Mouse (Mus musculus) lung, adult 18-20 months (tissue): ENCODE results near the gene Psmd9.

Source experiments
- DNase-seq, 2 experiments: peaks; one replicate each; pipeline ENCODE4 v3.0.0; 2022; ENCODE audit warnings: mixed read lengths in 2 of 2

Gene Psmd9

GRCm38 (mm10) chr5:123169284-123169683 lies at the start of gene Psmd9:
Gene Psmd9, plus strand, starts transcription at chr5:123169413.
- no peak for DNase-seq

- DNase-seq, result no peak
These were observed 48.5 kb upstream of the Psmd9 start for GRCm38 (mm10) chr5:123120624-123121215.

- no peak for DNase-seq
These were observed 47.0 kb upstream of the Psmd9 start for GRCm38 (mm10) chr5:123122181-123122580.

GRCm38 (mm10) chr5:123125105-123125504 lies 44.1 kb upstream of the Psmd9 start:
- DNase-seq, result no peak

- peak in 1 of 2 experiments; percentile 43 for DNase-seq
These were observed 43.4 kb upstream of the Psmd9 start for GRCm38 (mm10) chr5:123125638-123126406.

GRCm38 (mm10) chr5:123127031-123127430 lies 42.2 kb upstream of the Psmd9 start:
- DNase-seq, result no peak

GRCm38 (mm10) chr5:123128426-123129169 lies 40.6 kb upstream of the Psmd9 start:
- DNase-seq, result peak; percentile 63 to 70

GRCm38 (mm10) chr5:123129170-123129757 lies 39.9 kb upstream of the Psmd9 start:
- DNase-seq, result no peak

- DNase-seq, result no peak
These were observed 39.0 kb upstream of the Psmd9 start for GRCm38 (mm10) chr5:123130030-123130813.

GRCm38 (mm10) chr5:123130814-123131148 lies 38.4 kb upstream of the Psmd9 start:
- DNase-seq, result no peak

- peak; percentile 85 for DNase-seq
These were observed 36.7 kb upstream of the Psmd9 start, which contains the start of gene Rhof for GRCm38 (mm10) chr5:123132308-123133071. Gene Rhof, minus strand, starts transcription at chr5:123132692.

GRCm38 (mm10) chr5:123133083-123133783 lies 36.0 kb upstream of the Psmd9 start:
- peak; percentile 88 to 92 for DNase-seq

- DNase-seq, result peak in 1 of 2 experiments; percentile 46
These were observed 35.4 kb upstream of the Psmd9 start for GRCm38 (mm10) chr5:123133784-123134143.

GRCm38 (mm10) chr5:123134186-123134874 lies 34.9 kb upstream of the Psmd9 start:
- DNase-seq, result peak; percentile 90 to 92

GRCm38 (mm10) chr5:123134875-123135382 lies 34.3 kb upstream of the Psmd9 start:
- DNase-seq, result no peak

GRCm38 (mm10) chr5:123135471-123136360 lies 33.5 kb upstream of the Psmd9 start:
- DNase-seq, result peak; percentile 97 to 98

GRCm38 (mm10) chr5:123136361-123137043 lies 32.7 kb upstream of the Psmd9 start:
- DNase-seq, result peak; percentile 96 to 98
